Comparison of ENCODE assay signal across 11 mouse cellular contexts in genomic region chr8:74921882-74922518, GRCm38 (mm10). TPM values are rescaled to one million over a fixed set of nuclear protein-coding genes. Genes with fewer than 3 reads are reported as not detected.
DNase-seq lines count a peak whose midpoint lies in the region; ATAC-seq and TF ChIP-seq lines count a peak whose summit lies in the region.
"Had no signal": no experiment of that assay in that cellular context is flagged by ENCODE, and none has a peak within 500 bp of the region (broad histone marks: within the 10 kb centered on the region; RNA-seq: fewer than 3 reads in every experiment).

No protein-coding gene starts in this region.

- TF ChIP-seq POLR2A in thymus, adult 2 months (IDR thresholded peaks at IDR 0.05; ENCODE audit: control insufficient read depth, extremely low read depth, insufficient read depth, low read length, poor library complexity): no peak

- no peaks in the 10 kb centered on the region for H3K4me1 ChIP-seq in liver, postnatal 0 days (ENCODE audit: insufficient read depth)
- no peaks in the 10 kb centered on the region for H3K4me1 ChIP-seq in liver, embryonic 11.5 days (replicated peaks; ENCODE audit: control insufficient read depth, insufficient read depth, low read length)
- H3K4me1 ChIP-seq in intestine, embryonic 15.5 days (replicated peaks): 0 out of 2 replicates have a peak, but pooled peaks cover 3% of the 10 kb centered on the region
- H3K4me1 ChIP-seq in thymus, adult 2 months (replicated peaks; ENCODE audit: control insufficient read depth, insufficient read depth, low read length): no peaks in the 10 kb centered on the region
- H3K4me1 ChIP-seq: midbrain, embryonic 12.5 days; stomach, embryonic 15.5 days had no signal

- H3K27me3 ChIP-seq in liver, postnatal 0 days (ENCODE audit: insufficient read depth, low read length): no peaks in the 10 kb centered on the region
- H3K27me3 ChIP-seq in liver, embryonic 11.5 days (replicated peaks; ENCODE audit: control insufficient read depth, insufficient read depth, low read length): no peaks in the 10 kb centered on the region
- no peaks in the 10 kb centered on the region for H3K27me3 ChIP-seq in intestine, embryonic 15.5 days (replicated peaks)
- H3K27me3 ChIP-seq in thymus, adult 2 months (ENCODE audit: control insufficient read depth, insufficient read depth, low read length): no peaks in the 10 kb centered on the region
- H3K27me3 ChIP-seq: midbrain, embryonic 12.5 days; stomach, embryonic 15.5 days had no signal

- peak; percentile 33 for TF ChIP-seq CTCF in liver, postnatal 0 days (IDR thresholded peaks at IDR 0.05; ENCODE audit: low read depth)
- no peak for TF ChIP-seq CTCF in thymus, adult 2 months (IDR thresholded peaks at IDR 0.05; ENCODE audit: borderline replicate concordance, control insufficient read depth, extremely low read depth, insufficient read depth, low read length, poor library complexity)

- no peaks in the 10 kb centered on the region for H3K9me3 ChIP-seq in liver, postnatal 0 days (ENCODE audit: low read length)
- H3K9me3 ChIP-seq in liver, embryonic 11.5 days (ENCODE audit: control insufficient read depth, low read length): no peaks in the 10 kb centered on the region
- no peaks in the 10 kb centered on the region for H3K9me3 ChIP-seq in intestine, embryonic 15.5 days
- H3K9me3 ChIP-seq: heart, embryonic 10.5 days; midbrain, embryonic 12.5 days; stomach, embryonic 15.5 days had no signal

- no peaks in the 10 kb centered on the region for H3K36me3 ChIP-seq in liver, postnatal 0 days (replicated peaks; ENCODE audit: insufficient read depth, low read length)
- H3K36me3 ChIP-seq in liver, embryonic 11.5 days (ENCODE audit: control insufficient read depth, insufficient read depth, low read length): no peaks in the 10 kb centered on the region
- no peaks in the 10 kb centered on the region for H3K36me3 ChIP-seq in intestine, embryonic 15.5 days
- no peaks in the 10 kb centered on the region for H3K36me3 ChIP-seq in thymus, adult 2 months (ENCODE audit: control insufficient read depth, insufficient read depth, low read length)
- H3K36me3 ChIP-seq: heart, embryonic 10.5 days; midbrain, embryonic 12.5 days; stomach, embryonic 15.5 days had no signal

- TF ChIP-seq EP300 in liver, postnatal 0 days (IDR thresholded peaks at IDR 0.05; ENCODE audit: low read depth): no peak

- 64% methylated on average over 4 of the region's 4 CpGs for whole genome bisulfite sequencing in liver, postnatal 0 days (ENCODE audit: insufficient replicate concordance)
- 73% methylated on average over 4 of the region's 4 CpGs for WGBS in liver, embryonic 11.5 days
- WGBS in intestine, embryonic 15.5 days: 65% methylated on average over 4 of the region's 4 CpGs
- WGBS in thymus, adult 2 months: 81% methylated on average over 4 of the region's 4 CpGs

- H3K27ac ChIP-seq in liver, postnatal 0 days (ENCODE audit: low read depth): no peak overlapping the region
- H3K27ac ChIP-seq in liver, embryonic 11.5 days (ENCODE audit: low read depth, low read length): no peak overlapping the region
- peak overlapping the region; percentile 6; the same call in 1 of the 2 replicates for H3K27ac ChIP-seq in intestine, embryonic 15.5 days
- no peak overlapping the region for H3K27ac ChIP-seq in thymus, adult 2 months (ENCODE audit: control insufficient read depth, insufficient read depth, low read length)
- H3K27ac ChIP-seq: heart, embryonic 10.5 days; midbrain, embryonic 12.5 days; stomach, embryonic 15.5 days had no signal

- no peak for ATAC-seq in liver, postnatal 0 days
- ATAC-seq in liver, embryonic 11.5 days (replicated peaks; ENCODE audit: low FRiP score): no peak
- ATAC-seq in intestine, embryonic 15.5 days: peak; percentile 34; the same call in 1 of the 2 replicates

- H3K9ac ChIP-seq in liver, postnatal 0 days (replicated peaks): no peak overlapping the region
- H3K9ac ChIP-seq in liver, embryonic 11.5 days (ENCODE audit: low read depth, low read length): no peak overlapping the region
- no peak overlapping the region for H3K9ac ChIP-seq in intestine, embryonic 15.5 days
- H3K9ac ChIP-seq: midbrain, embryonic 12.5 days; stomach, embryonic 15.5 days had no signal

- no peak overlapping the region for H3K4me2 ChIP-seq in liver, postnatal 0 days (ENCODE audit: low read depth, low read length)
- H3K4me2 ChIP-seq in liver, embryonic 11.5 days: no peak overlapping the region
- no peak overlapping the region for H3K4me2 ChIP-seq in intestine, embryonic 15.5 days (replicated peaks)
- H3K4me2 ChIP-seq: midbrain, embryonic 12.5 days; stomach, embryonic 15.5 days had no signal

- H3K4me3 ChIP-seq in liver, postnatal 0 days (ENCODE audit: low read depth, low read length): no peak overlapping the region
- no peak overlapping the region for H3K4me3 ChIP-seq in liver, embryonic 11.5 days (ENCODE audit: low read depth, low read length)
- no peak overlapping the region for H3K4me3 ChIP-seq in intestine, embryonic 15.5 days (replicated peaks)
- no peak overlapping the region for H3K4me3 ChIP-seq in thymus, adult 2 months (ENCODE audit: control insufficient read depth, insufficient read depth, low read length)
- H3K4me3 ChIP-seq: heart, embryonic 10.5 days; midbrain, embryonic 12.5 days; stomach, embryonic 15.5 days had no signal

- peak; percentile 43 to 44 for DNase-seq in cerebellum, postnatal 14 days
- no peak for DNase-seq in cerebellum, adult 11-12 months
- DNase-seq in liver, postnatal 0 days: no peak
- DNase-seq in liver, embryonic 11.5 days (ENCODE audit: low spot score): no peak
- peak; percentile 46 to 52 for DNase-seq in right cerebral cortex, postnatal 10 days (ENCODE audit: low spot score in 2 of 2)
- DNase-seq in thymus, adult 2 months: no peak
- DNase-seq in natural killer cell, adult 2 months (ENCODE audit: low spot score in 2 of 2): no peak

RNA-seq across cellular contexts. Expression of gene Isx, which starts 49.0 kb away (rescaled TPM):
- polyA plus RNA-seq in liver, postnatal 0 days (2015; fragmentation: Nextera tagmentation; extraction: Ambion mirVana): not detected in 2 replicates
- 0.18 and 0.23 TPM in 2 replicates for polyA plus RNA-seq in liver, embryonic 11.5 days (2014; fragmentation: Nextera tagmentation; extraction: Ambion mirVana)
- 76.3 and 79.9 TPM in 2 replicates for polyA plus RNA-seq in intestine, embryonic 15.5 days (2015; fragmentation: Nextera tagmentation; extraction: Ambion mirVana)
- 0.08 TPM in 1 of 2 replicates, not detected in the other for polyA plus RNA-seq in thymus, adult 2 months (2012; rRNA removed)
- polyA plus RNA-seq: midbrain, embryonic 12.5 days had no signal

Comparison
In these comparisons a context has a peak if more than half of its experiments do, and no peak if none do; other contexts are left out.
1. DNase-seq: peak in cerebellum, postnatal 14 days (2 of 2) and right cerebral cortex, postnatal 10 days (2 of 2); none in cerebellum, adult 11-12 months (single experiment), liver, postnatal 0 days (single experiment), liver, embryonic 11.5 days (single experiment), thymus, adult 2 months (single experiment) and natural killer cell, adult 2 months (0 of 2).
2. RNA of gene Isx, which starts 49.0 kb away (polyA plus RNA-seq): 76.3 to 79.9 TPM in intestine, embryonic 15.5 days; 0.18 to 0.23 TPM in liver, embryonic 11.5 days, 0.08 TPM in thymus, adult 2 months and not detected in liver, postnatal 0 days; every median in the first group is over 10 times any median in the second.